Mouse (Mus musculus): ENCODE data around the gene Casc1. TPM values are rescaled to one million over a fixed set of nuclear protein-coding genes. Genes with fewer than 3 reads are reported as not detected.

Gene Casc1
- total and polyA plus RNA-seq, 2 experiments from 2014 or later = 1.5 TPM

GRCm38 (mm10) chr6:145160581-145160980 is 50.2 kb downstream of the Casc1 start:
- TF ChIP-seq CTCF (IDR thresholded peaks at IDR 0.05; ENCODE audit: low read depth) = no peak
- Histone ChIP-seq H3K4me3 (ENCODE audit: low read depth, low read length) (no peak overlapping the region), H3K9ac (no peak overlapping the region), H3K9me3 (ENCODE audit: low read length) (no peaks in the 10 kb centered on the region), H3K27me3 (ENCODE audit: insufficient read depth, low read length) (no peaks in the 10 kb centered on the region), H3K4me2 (ENCODE audit: low read depth) (no peak overlapping the region), H3K27ac (ENCODE audit: low read depth, low read length) (no peak overlapping the region), H3K36me3 (ENCODE audit: insufficient read depth) (no peaks in the 10 kb centered on the region), H3K4me1 (ENCODE audit: insufficient read depth) (no peaks in the 10 kb centered on the region)
- ATAC-seq (no peak), DNase-seq (no peak)
- 56% methylated on average over 5 of the region's 5 CpGs for WGBS

GRCm38 (mm10) chr6:145158619-145159018 is 52.2 kb downstream of the Casc1 start:
- 83% methylated on average over 4 of the region's 4 CpGs for WGBS
- H3K27ac ChIP-seq (ENCODE audit: low read depth, low read length) = no peak overlapping the region
- ATAC-seq (no peak), DNase-seq (no peak)
- H3K36me3 ChIP-seq (ENCODE audit: insufficient read depth) = no peaks in the 10 kb centered on the region
- H3K9ac ChIP-seq = no peak overlapping the region
- H3K4me2 ChIP-seq (ENCODE audit: low read depth) = no peak overlapping the region
- no peak overlapping the region for H3K4me3 ChIP-seq (ENCODE audit: low read depth, low read length)
- H3K27me3 ChIP-seq (ENCODE audit: insufficient read depth, low read length) = no peaks in the 10 kb centered on the region
- no peak for TF ChIP-seq CTCF (IDR thresholded peaks at IDR 0.05; ENCODE audit: low read depth)
- no peaks in the 10 kb centered on the region for H3K4me1 ChIP-seq (ENCODE audit: insufficient read depth)
- no peaks in the 10 kb centered on the region for H3K9me3 ChIP-seq (ENCODE audit: low read length)

GRCm38 (mm10) chr6:145149054-145149453 is 61.8 kb downstream of the Casc1 start:
- no peak for TF ChIP-seq CTCF (IDR thresholded peaks at IDR 0.05; ENCODE audit: low read depth)
- 53% methylated on average over 9 of the region's 9 CpGs for WGBS
- no peaks in the 10 kb centered on the region for H3K4me1 ChIP-seq (ENCODE audit: insufficient read depth)
- H3K4me2 ChIP-seq (ENCODE audit: low read depth) = no peak overlapping the region
- H3K4me3 ChIP-seq (ENCODE audit: low read depth, low read length) = no peak overlapping the region
- no peak overlapping the region for H3K9ac ChIP-seq
- no peak for DNase-seq
- no peaks in the 10 kb centered on the region for H3K27me3 ChIP-seq (ENCODE audit: insufficient read depth, low read length)
- no peak overlapping the region for H3K27ac ChIP-seq (ENCODE audit: low read depth, low read length)
- H3K9me3 ChIP-seq (ENCODE audit: low read length) = no peaks in the 10 kb centered on the region
- H3K36me3 ChIP-seq (ENCODE audit: insufficient read depth) = no peaks in the 10 kb centered on the region
- ATAC-seq = peak; percentile 18

GRCm38 (mm10) chr6:145147716-145148115 is 63.1 kb downstream of the Casc1 start:
- H3K36me3 ChIP-seq (ENCODE audit: insufficient read depth) = no peaks in the 10 kb centered on the region
- H3K27ac ChIP-seq (ENCODE audit: low read depth, low read length) = no peak overlapping the region
- no peak overlapping the region for H3K4me3 ChIP-seq (ENCODE audit: low read depth, low read length)
- H3K27me3 ChIP-seq (ENCODE audit: insufficient read depth, low read length) = no peaks in the 10 kb centered on the region
- WGBS = 63% methylated on average over 16 of the region's 16 CpGs
- no peak for TF ChIP-seq CTCF (IDR thresholded peaks at IDR 0.05; ENCODE audit: low read depth)
- ATAC-seq = no peak
- no peaks in the 10 kb centered on the region for H3K4me1 ChIP-seq (ENCODE audit: insufficient read depth)
- no peak overlapping the region for H3K9ac ChIP-seq
- DNase-seq = no peak
- no peaks in the 10 kb centered on the region for H3K9me3 ChIP-seq (ENCODE audit: low read length)
- H3K4me2 ChIP-seq (ENCODE audit: low read depth) = no peak overlapping the region

- Histone ChIP-seq H3K4me3 (ENCODE audit: low read depth, low read length) (no peak overlapping the region), H3K4me2 (ENCODE audit: low read depth) (no peak overlapping the region), H3K36me3 (ENCODE audit: insufficient read depth) (no peaks in the 10 kb centered on the region), H3K9ac (no peak overlapping the region), H3K27ac (ENCODE audit: low read depth, low read length) (no peak overlapping the region), H3K27me3 (ENCODE audit: insufficient read depth, low read length) (no peaks in the 10 kb centered on the region), H3K9me3 (ENCODE audit: low read length) (no peaks in the 10 kb centered on the region), H3K4me1 (ENCODE audit: insufficient read depth) (no peaks in the 10 kb centered on the region)
- DNase-seq (no peak), ATAC-seq (no peak)
- WGBS = 58% methylated on average over 7 of the region's 7 CpGs
- no peak for TF ChIP-seq CTCF (IDR thresholded peaks at IDR 0.05; ENCODE audit: low read depth)
Observed at GRCm38 (mm10) chr6:145145173-145145572, 65.6 kb downstream of the Casc1 start.

- Histone ChIP-seq H3K4me3 (ENCODE audit: low read depth, low read length) (no peak overlapping the region), H3K9ac (no peak overlapping the region), H3K4me2 (ENCODE audit: low read depth) (no peak overlapping the region), H3K27me3 (ENCODE audit: insufficient read depth, low read length) (no peaks in the 10 kb centered on the region), H3K27ac (ENCODE audit: low read depth, low read length) (no peak overlapping the region), H3K36me3 (ENCODE audit: insufficient read depth) (no peaks in the 10 kb centered on the region), H3K4me1 (ENCODE audit: insufficient read depth) (no peaks in the 10 kb centered on the region), H3K9me3 (ENCODE audit: low read length) (no peaks in the 10 kb centered on the region)
- no peak for ATAC-seq
- 92% methylated on average over 12 of the region's 12 CpGs for WGBS
- DNase-seq = no peak
- no peak for TF ChIP-seq CTCF (IDR thresholded peaks at IDR 0.05; ENCODE audit: low read depth)
Observed at GRCm38 (mm10) chr6:145141827-145142226, 69.0 kb downstream of the Casc1 start.

GRCm38 (mm10) chr6:145140706-145141105 is 70.1 kb downstream of the Casc1 start:
- no peaks in the 10 kb centered on the region for H3K27me3 ChIP-seq (ENCODE audit: insufficient read depth, low read length)
- no peak overlapping the region for H3K27ac ChIP-seq (ENCODE audit: low read depth, low read length)
- 71% methylated on average over 11 of the region's 11 CpGs for WGBS
- no peak for TF ChIP-seq CTCF (IDR thresholded peaks at IDR 0.05; ENCODE audit: low read depth)
- DNase-seq (no peak), ATAC-seq (no peak)
- no peaks in the 10 kb centered on the region for H3K4me1 ChIP-seq (ENCODE audit: insufficient read depth)
- H3K4me3 ChIP-seq (ENCODE audit: low read depth, low read length) = no peak overlapping the region
- H3K4me2 ChIP-seq (ENCODE audit: low read depth) = no peak overlapping the region
- H3K36me3 ChIP-seq (ENCODE audit: insufficient read depth) = no peaks in the 10 kb centered on the region
- no peaks in the 10 kb centered on the region for H3K9me3 ChIP-seq (ENCODE audit: low read length)
- no peak overlapping the region for H3K9ac ChIP-seq
